Mouse (Mus musculus) embryonic facial prominence, embryonic 14.5 days (tissue): Measurements from ENCODE around the gene Kdm1a. TPM values are rescaled to one million over a fixed set of nuclear protein-coding genes. Genes with fewer than 3 reads are reported as not detected.

Experiments used
- ATAC-seq: fragments of 200-750 bp; cut with Nextera tagmentation; 2 replicates; pipeline ENCODE4 v1.8.0; 2017; ENCODE audit warnings: low read depth, moderate number of reproducible peaks, moderate TSS enrichment
- DNase-seq: peaks from one replicate; pipeline ENCODE4 v3.0.0-alpha.2; 2015; ENCODE audit warnings: low spot score
- H3K27ac ChIP-seq: fragments of 300-500 bp; sonication (generic); replicated peaks from 2 replicates; pipeline ENCODE4 v1.5.1; 2014; ENCODE audit warnings: low read depth, mild to moderate bottlenecking, low read length, moderate library complexity
- H3K27me3 ChIP-seq: fragments of 300-500 bp; sonication (generic); replicated peaks from 2 replicates; pipeline ENCODE4 v1.6.1; 2014; ENCODE audit warnings: low read length; ENCODE audit not compliant: control insufficient read depth, insufficient read depth
- H3K36me3 ChIP-seq: fragments of 300-500 bp; sonication (generic); 2 replicates; pipeline ENCODE4 v1.6.1; 2014; ENCODE audit warnings: low read length, mixed read lengths; ENCODE audit not compliant: control insufficient read depth, insufficient read depth
- H3K4me1 ChIP-seq: fragments of 300-500 bp; sonication (generic); 2 replicates; pipeline ENCODE4 v1.6.1; 2014; ENCODE audit warnings: antibody characterized with exemption, low read length; ENCODE audit not compliant: control insufficient read depth, insufficient read depth
- H3K4me2 ChIP-seq: fragments of 300-500 bp; sonication (generic); 2 replicates; pipeline ENCODE4 v1.6.1; 2014; ENCODE audit warnings: low read depth, mild to moderate bottlenecking, low read length, moderate library complexity, mixed read lengths
- H3K4me3 ChIP-seq: fragments of 300-500 bp; sonication (generic); 2 replicates; pipeline ENCODE4 v1.5.1; 2014; ENCODE audit warnings: low read depth, mild to moderate bottlenecking, low read length
- H3K9ac ChIP-seq: fragments of 300-500 bp; sonication (generic); 2 replicates; pipeline ENCODE4 v1.6.1; 2014; ENCODE audit warnings: low read depth, mild to moderate bottlenecking, low read length, moderate library complexity, mixed read lengths
- H3K9me3 ChIP-seq: fragments of 300-500 bp; sonication (generic); 2 replicates; pipeline ENCODE4 v1.6.1; 2016; ENCODE audit warnings: low read length; ENCODE audit not compliant: control insufficient read depth
- whole genome bisulfite sequencing: fragments of 180-500 bp; shearing (Covaris S2); extraction: QIAGEN DNeasy Blood & Tissue Kit; methylation state at CpG from one replicate; pipeline ENCODE4 v1.1.7; 2014; 5-methylcytosine and 5-hydroxymethylcytosine counted together
- polyA plus RNA-seq: library from polyadenylated mRNA; unstranded; fragments of >200 nt; fragmentation: Nextera tagmentation; extraction: Ambion mirVana; gene quantifications from 2 replicates; pipeline ENCODE4 v1.2.1, GENCODE M21; 2014

Gene Kdm1a
- polyA plus RNA-seq, 1 experiment from 2014 or later: 48.6 TPM

GRCm38 (mm10) chr4:136621336-136621735, 18.8 kb upstream of the Kdm1a start:
- H3K9me3 ChIP-seq: no peaks in the 10 kb centered on the region
- WGBS: 7% methylated on average over 1 of the region's 1 CpGs
- no peak overlapping the region for H3K27ac ChIP-seq
- DNase-seq (peak; percentile 62), ATAC-seq (no peak)
- H3K36me3 ChIP-seq: no peaks in the 10 kb centered on the region
- no peaks in the 10 kb centered on the region for H3K27me3 ChIP-seq
- H3K4me1 ChIP-seq: no peaks in the 10 kb centered on the region
- H3K4me2 ChIP-seq: no peak overlapping the region
- H3K4me3 ChIP-seq: no peak overlapping the region
- H3K9ac ChIP-seq: no peak overlapping the region

DNA sequence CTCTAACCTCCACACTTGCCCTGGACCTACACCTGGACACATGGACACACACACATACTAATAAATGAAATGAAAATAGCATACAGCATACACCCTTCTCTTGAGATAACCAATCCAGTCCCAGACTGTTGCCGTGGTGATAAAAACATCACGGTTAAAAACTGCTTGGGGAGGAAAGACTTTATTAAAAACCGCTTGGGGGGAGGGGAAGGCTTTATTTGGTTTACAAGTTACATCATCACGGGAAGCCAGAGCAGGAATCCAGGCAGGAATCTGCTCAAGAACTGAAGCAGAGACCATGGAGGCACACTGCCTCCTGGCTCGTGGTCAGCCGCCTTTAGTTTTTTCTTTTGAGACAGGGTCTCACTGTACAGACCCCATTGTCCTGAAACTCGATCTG, 11.1 kb upstream of the Kdm1a start:
- Histone ChIP-seq H3K9ac (no peak overlapping the region), H3K27me3 (no peaks in the 10 kb centered on the region), H3K4me1 (no peaks in the 10 kb centered on the region), H3K4me2 (no peak overlapping the region), H3K4me3 (no peak overlapping the region), H3K9me3 (no peaks in the 10 kb centered on the region), H3K27ac (no peak overlapping the region), H3K36me3 (no peaks in the 10 kb centered on the region)
- DNase-seq: no peak
- no peak for ATAC-seq
- 50% methylated on average over 7 of the region's 7 CpGs for WGBS

DNA sequence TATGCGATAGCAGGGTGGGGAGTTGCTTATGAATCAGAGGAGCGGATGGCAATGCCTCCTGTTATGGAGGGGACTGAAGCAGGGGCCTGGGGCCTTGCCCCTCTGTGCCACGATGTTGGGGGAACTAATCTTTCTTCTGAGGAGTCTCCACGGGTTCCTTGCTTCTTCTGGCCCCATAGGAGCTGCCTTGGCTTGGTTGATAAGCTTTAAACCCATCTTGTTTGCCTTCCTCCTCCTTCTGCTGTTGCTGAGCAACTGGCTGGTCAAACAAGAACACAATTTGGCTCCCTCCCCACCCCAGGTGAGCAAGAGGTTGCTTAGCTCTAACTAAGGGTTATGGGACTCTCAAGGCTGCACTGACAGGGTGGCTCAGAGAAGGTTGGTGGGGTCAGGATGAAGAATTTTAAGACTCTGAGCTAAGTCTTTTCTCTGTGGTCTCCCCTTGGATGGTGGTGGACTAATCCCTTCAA, 7.9 kb upstream of the Kdm1a start, which contains the start of gene Tex46:
TSS of gene Tex46 (plus strand) at position 51 of the 470 bp plus-strand sequence.
- no peaks in the 10 kb centered on the region for H3K36me3 ChIP-seq
- 56% methylated on average over 4 of the region's 4 CpGs for WGBS
- H3K9ac ChIP-seq: no peak within 1 kb of the TSS
- no peak within 1 kb of the TSS for H3K27ac ChIP-seq
- no peak within 1 kb of the TSS for H3K4me3 ChIP-seq
- DNase-seq (no peak), ATAC-seq (no peak)
- no peaks in the 10 kb centered on the region for H3K4me1 ChIP-seq
- no peak within 1 kb of the TSS for H3K4me2 ChIP-seq
- no peaks in the 10 kb centered on the region for H3K27me3 ChIP-seq
- H3K9me3 ChIP-seq: no peaks in the 10 kb centered on the region

- no peaks in the 10 kb centered on the region for H3K27me3 ChIP-seq
- 90% methylated on average over 19 of the region's 19 CpGs for WGBS
- ATAC-seq: no peak
Measured at GRCm38 (mm10) chr4:136605756-136606485, 3.4 kb upstream of the Kdm1a start.

DNA sequence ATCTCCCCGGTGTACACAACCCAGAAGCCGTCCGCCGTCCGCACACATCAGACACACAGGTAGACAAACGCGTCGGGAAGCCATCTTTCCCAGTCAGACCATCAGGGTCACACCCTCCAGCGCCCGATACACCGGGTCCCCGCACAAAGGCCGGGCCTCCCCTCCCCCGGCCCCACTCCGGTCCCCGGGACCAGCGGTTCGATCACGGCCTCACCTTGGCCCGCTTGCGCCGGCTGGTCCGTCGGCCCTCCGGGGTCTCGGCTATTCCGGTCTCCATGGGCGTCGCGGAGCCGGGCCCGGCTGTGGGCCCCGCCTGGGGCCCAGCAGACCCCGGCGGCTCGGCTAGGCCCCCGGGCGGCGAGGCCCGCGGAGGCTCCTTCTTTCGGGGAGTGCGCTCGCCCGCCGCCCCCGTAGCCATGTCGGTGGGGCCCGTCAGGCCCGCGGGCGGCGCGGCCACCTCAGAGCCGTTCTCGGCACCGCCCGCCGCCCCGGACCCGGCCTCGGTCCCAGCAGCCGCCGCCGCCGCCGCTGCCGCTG, 437 bp downstream of the Kdm1a start:
- Histone ChIP-seq H3K4me3 (peak overlapping the region; percentile 100), H3K9ac (peak overlapping the region; percentile 99), H3K27ac (peak overlapping the region; percentile 95), H3K9me3 (no peaks in the 10 kb centered on the region), H3K4me1 (peaks cover 9% of the 10 kb centered on the region), H3K4me2 (peak overlapping the region; percentile 53), H3K36me3 (0 out of 2 replicates have a peak, but pooled peaks cover 3% of the 10 kb centered on the region), H3K27me3 (no peaks in the 10 kb centered on the region)
- peak; percentile 63 for ATAC-seq
- peak; percentile 51 for DNase-seq
- 0% methylated on average over 18 of the region's 68 CpGs for WGBS

More at GRCm38 (mm10) chr4:136605756-136606485, 3.4 kb upstream of the Kdm1a start:
- Histone ChIP-seq H3K4me2 (no peak overlapping the region), H3K27ac (no peak overlapping the region), H3K9ac (no peak overlapping the region), H3K4me1 (peaks cover 2% of the 10 kb centered on the region; the same call in 1 of the 2 replicates), H3K9me3 (no peaks in the 10 kb centered on the region), H3K36me3 (no peaks in the 10 kb centered on the region), H3K4me3 (no peak overlapping the region)
- DNase-seq: no peak

DNA sequence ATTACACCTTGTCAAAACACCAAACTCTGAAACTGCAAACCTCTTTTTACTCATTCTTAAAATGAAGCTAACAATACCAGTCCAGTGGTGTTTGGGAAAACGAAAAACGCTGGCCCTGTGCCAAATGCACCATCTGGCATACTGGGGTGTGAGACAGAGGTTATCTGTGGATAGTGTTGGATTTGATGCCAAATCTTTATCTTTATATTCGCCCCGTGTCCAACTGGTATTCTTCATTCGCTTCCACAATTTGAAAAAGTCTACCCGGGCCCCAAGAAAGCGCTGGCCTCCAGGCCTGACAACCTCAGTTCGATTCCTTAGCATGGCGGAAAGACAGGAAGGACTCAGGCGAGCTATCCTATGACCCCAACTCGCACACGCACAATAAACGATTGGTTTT, 1.0 kb downstream of the Kdm1a start:
- ATAC-seq (no peak), DNase-seq (peak; percentile 58)
- Histone ChIP-seq H3K4me1 (peaks cover 9% of the 10 kb centered on the region), H3K27me3 (no peaks in the 10 kb centered on the region), H3K9ac (peak overlapping the region; percentile 99), H3K27ac (peak overlapping the region; percentile 95), H3K4me2 (peak overlapping the region; percentile 53), H3K36me3 (0 out of 2 replicates have a peak, but pooled peaks cover 3% of the 10 kb centered on the region), H3K9me3 (no peaks in the 10 kb centered on the region), H3K4me3 (peak overlapping the region; percentile 100)
- under 1% methylated on average over 13 of the region's 13 CpGs for WGBS

- no peaks in the 10 kb centered on the region for H3K27me3 ChIP-seq
- peaks cover 9% of the 10 kb centered on the region for H3K4me1 ChIP-seq
- WGBS: 78% methylated on average over 2 of the region's 2 CpGs
- H3K4me2 ChIP-seq: peak overlapping the region; percentile 53
- H3K36me3 ChIP-seq: 0 out of 2 replicates have a peak, but pooled peaks cover 3% of the 10 kb centered on the region
- no peaks in the 10 kb centered on the region for H3K9me3 ChIP-seq
- H3K4me3 ChIP-seq: peak overlapping the region; percentile 100
- H3K27ac ChIP-seq: no peak overlapping the region
- ATAC-seq (no peak), DNase-seq (no peak)
- no peak overlapping the region; the same call in 1 of the 2 replicates for H3K9ac ChIP-seq
Measured at GRCm38 (mm10) chr4:136600536-136600935, 2.0 kb downstream of the Kdm1a start.

DNA sequence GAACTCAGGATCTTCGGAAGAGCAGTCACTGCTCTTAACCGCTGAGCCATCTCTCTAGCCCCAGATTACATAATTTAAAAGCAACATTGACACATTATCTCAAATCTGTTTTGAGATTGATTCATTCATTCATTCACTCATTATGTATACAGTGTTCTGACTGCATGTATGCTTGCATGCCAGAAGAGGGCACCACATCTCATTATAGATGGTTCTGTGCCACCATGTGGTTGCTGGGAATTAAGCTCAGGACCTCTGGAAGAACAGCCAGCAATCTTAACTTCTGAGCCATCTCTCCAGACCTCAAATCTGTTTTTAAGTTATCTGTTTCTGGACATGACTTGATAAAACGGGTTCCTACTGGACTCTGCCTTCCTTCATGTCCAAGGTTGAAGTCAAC, 2.7 kb downstream of the Kdm1a start:
- Histone ChIP-seq H3K27me3 (no peaks in the 10 kb centered on the region), H3K4me2 (no peak overlapping the region), H3K27ac (no peak overlapping the region), H3K4me3 (no peak overlapping the region), H3K9me3 (no peaks in the 10 kb centered on the region), H3K36me3 (0 out of 2 replicates have a peak, but pooled peaks cover 3% of the 10 kb centered on the region), H3K9ac (no peak overlapping the region), H3K4me1 (peaks cover 9% of the 10 kb centered on the region)
- WGBS: 96% methylated on average over 3 of the region's 3 CpGs
- no peak for DNase-seq
- ATAC-seq: no peak
